Mouse (Mus musculus) ES-CJ7 (cell line): ENCODE measurements at regions not wholly inside any gene's neighbourhood (a gene's known extent, or its start where the extent isn't known, plus 50 kb on each side); places are given as distances from the start of the nearest gene placed in this dataset.
"Not testable (repeated sequence)": the region's sequence is repeated elsewhere in the genome, so short reads cannot be mapped to it uniquely, and the experiment has no call there.

Experiments
- DNase-seq: peaks from one replicate; pipeline ENCODE4 v3.0.0; 2011; ENCODE audit warnings: low read depth, low spot score

DNA sequence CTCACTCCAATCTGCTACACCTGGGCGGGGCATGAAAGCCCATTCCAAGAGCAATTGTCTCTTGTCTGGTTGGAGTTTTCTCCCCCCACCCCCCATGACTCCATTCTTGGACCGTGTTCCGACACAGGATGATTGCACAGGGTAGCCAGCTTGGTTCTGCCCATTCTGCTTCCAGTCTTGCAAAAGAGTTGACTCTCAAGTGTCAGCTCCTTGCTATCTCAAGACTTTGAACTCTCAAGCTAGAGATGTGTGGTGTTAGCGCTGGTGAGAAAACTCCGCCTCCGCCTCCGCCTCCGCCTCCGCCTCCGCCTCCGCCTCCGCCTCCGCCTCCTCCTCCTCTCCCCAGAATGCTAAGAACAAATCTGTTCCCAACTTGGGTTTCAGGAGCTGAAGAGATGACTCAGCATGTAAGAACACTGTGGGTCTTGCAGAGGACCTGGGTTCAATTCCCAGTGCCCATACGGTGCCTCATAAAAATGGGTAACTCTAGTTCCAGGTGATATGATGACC lies 135.1 kb downstream of the Bcat1 start:
- DNase-seq, result peak; percentile 67

- DNase-seq, result no peak
Observed at GRCm38 (mm10) chr6:144938613-144939236, 137.3 kb downstream of the Bcat1 start.

- DNase-seq, result no peak
Observed at GRCm38 (mm10) chr6:144937211-144937610, 138.8 kb downstream of the Bcat1 start.

DNA sequence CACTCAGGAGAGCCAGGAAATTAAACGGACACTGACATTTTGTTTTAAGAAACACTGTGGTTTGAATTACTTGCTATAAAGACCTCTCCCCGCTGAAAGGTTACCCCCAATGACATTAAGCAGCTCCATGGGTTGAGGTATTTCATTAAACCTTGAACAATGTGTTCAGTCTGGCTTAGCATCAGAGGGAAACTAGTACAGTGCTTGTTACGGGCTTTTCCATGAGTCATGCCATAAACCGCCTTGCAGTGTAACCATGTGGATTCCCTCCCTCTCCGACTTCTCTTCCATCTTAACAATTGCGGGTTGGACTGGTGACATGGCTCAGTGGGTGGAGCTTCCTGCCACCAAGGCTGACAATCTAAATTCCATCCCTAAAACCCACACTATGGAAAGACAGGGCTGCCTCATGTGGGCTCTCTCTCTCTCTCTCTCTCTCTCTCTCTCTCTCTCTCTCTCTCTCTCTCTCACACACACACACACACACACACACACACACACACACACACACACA lies 142.2 kb downstream of the Bcat1 start:
- DNase-seq, result peak; percentile 28

- peak; percentile 78 for DNase-seq
Observed at GRCm38 (mm10) chr6:144932402-144932801, 143.6 kb downstream of the Bcat1 start.

DNA sequence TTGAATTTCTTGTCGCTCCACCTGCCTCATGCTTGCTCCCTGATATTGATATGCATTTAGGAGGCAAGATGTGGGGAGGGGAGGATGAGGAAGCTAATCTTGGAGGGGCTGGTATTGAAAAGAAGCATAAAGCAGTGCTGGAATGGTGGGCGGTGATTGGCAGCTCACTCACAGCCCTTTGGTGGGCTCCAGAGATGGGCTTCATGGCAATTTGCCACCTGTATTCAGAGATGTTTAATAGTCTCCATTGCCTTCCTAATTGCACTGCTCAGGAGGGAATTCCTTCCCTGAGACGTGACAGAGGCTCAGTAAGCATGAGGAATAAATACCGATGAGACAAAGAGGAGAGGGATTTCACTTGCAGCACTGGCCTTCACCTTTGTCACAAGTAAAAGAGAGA lies 146.0 kb downstream of the Bcat1 start:
- DNase-seq, result no peak

DNA sequence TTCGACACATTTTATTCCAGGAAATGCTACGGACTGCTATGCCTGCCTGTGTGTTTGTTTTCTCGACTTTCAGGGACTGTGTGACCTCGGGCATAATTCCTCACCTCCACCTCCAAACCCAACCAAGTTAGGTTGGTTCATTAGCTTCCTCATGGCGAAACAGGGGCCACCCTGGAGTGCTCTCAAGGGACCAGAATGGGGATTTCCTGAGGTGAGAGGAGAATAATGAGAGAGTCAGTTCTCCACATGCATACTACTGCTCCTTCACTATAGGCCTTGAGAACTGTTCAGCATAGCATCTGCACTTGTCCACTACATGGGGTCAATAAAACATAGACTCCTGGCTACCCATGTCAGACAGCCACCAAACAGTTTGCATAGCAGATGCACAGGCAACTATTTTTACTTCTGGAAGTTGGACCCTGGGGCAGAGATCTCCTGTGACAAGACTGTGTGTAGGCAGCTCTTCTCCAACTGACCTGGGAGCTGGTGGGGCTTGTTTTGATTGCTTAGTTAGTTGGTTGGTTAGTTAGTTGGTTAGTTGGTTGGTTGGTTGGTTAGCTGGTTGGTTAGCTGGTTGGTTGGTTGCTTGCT lies 146.6 kb downstream of the Bcat1 start:
- no peak for DNase-seq

DNA sequence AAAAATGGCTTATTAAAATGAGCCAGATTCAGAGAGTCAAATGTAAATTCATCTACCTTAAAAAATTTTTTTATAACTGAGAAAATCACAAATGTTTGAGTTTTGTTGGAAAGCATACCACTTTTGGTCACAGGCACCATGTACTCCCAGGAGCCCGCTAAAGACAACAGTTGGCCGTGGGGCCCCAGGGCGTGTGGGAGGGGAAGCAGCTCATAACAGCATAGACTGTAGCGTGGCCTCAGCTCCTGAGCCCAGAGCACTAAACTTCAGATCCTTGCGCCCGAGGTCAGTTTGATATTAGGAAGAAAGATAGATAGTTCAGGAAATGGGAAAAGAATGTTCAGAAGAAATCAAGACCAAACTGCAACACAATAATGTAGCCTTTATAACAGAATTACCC lies 145.8 kb upstream of the Sox5 start:
- no peak for DNase-seq

- DNase-seq, result no peak
Observed at GRCm38 (mm10) chr6:144922762-144923161, 141.0 kb upstream of the Sox5 start.

GRCm38 (mm10) chr6:144919750-144920149 lies 138.0 kb upstream of the Sox5 start:
- no peak for DNase-seq

DNA sequence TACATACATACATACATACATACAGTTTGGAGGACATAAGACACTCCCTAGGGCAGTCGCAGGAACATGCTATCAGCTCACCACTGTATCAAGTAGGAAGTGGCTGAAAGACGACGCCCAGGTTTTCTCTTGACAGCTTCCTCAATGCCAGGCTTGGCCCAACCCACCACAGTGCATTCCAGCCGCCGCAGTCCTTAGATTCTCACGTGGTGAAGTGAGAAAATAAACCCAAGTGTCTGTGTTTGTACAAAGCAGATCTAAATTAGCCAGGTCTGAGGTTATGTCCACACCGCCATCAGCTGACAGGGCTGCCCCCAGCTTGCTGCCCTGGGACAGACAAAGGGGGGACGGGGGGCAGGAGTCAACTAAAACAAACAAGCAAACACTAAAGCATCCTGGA lies 135.4 kb upstream of the Sox5 start:
- peak; percentile 41 for DNase-seq

DNA sequence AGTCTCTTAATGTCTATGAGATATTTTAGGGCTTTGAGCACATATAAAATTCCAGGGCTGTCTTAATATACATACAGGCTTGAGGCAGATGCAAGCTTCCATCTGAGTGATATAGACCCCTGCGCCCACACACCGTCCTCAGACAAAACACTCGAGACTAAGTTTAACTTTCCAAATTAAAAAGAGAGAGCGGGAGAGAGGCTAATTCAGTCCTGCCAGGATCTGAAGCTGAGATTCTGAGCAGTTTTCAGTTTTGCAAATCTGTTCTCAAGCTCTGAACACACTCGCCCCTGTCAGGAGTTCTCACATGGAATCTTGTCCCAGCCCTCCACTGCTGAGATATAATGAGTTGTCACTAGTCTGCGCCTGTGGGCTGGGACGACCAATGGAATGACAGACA lies 130.0 kb upstream of the Sox5 start:
- no peak for DNase-seq

DNA sequence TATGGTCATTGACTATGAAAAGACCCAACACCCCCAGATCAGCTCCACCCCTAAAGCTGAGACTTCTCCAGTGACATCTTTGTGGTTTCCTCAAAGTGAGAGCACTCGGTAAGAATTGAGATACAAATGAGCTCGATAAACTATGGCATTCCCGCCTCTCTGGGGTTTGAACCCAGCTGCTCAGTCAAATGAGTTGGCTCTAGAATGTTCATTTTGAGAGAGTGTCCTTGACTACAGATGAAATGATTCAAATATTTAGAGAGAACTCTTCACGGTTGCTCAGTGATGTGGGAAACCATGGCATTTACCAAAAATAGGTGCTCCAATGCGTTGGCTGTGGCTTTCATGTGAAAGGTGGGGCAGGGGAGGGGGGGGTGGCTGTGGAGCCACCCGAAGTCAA lies 128.6 kb upstream of the Sox5 start:
- DNase-seq, result no peak

DNA sequence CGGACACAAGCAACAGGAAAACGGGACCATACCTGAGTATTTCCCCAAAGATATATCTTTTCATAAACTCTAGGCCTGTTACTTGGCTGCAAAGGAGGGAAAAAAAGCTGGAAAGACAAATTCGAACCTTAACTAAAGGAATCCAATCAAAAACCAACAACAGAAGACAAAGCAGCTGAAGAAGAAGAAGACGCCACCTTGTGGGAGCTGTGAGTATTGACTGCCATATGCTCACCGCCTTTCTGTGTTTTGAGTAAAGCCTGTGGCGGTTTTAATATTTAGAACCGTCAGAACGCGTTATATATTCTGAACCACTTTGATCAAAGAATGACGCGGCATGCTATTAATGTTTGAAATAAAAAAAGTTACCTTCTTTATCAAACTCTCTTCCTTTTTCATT lies 126.9 kb upstream of the Sox5 start:
- DNase-seq, result peak; percentile 55

DNA sequence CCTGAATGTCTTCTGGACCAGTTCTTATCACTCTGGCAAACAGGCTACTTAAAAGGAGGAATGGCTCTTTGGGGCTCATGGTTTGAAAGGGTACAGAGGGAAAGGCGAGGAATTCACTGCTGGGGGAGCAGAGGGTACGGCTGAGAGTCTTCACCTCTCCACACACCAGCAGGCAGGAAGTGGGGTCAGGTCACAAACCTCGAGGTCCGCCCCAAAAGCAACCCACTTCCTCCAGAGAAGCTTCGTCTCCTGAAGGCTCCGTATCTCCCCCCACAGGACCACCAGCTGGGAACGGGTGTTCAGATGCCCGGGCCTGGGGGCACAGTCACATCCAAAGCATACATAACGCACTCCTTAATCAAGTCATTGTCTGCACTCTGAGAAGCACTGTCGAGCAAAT lies 121.4 kb upstream of the Sox5 start:
- DNase-seq, result no peak

DNA sequence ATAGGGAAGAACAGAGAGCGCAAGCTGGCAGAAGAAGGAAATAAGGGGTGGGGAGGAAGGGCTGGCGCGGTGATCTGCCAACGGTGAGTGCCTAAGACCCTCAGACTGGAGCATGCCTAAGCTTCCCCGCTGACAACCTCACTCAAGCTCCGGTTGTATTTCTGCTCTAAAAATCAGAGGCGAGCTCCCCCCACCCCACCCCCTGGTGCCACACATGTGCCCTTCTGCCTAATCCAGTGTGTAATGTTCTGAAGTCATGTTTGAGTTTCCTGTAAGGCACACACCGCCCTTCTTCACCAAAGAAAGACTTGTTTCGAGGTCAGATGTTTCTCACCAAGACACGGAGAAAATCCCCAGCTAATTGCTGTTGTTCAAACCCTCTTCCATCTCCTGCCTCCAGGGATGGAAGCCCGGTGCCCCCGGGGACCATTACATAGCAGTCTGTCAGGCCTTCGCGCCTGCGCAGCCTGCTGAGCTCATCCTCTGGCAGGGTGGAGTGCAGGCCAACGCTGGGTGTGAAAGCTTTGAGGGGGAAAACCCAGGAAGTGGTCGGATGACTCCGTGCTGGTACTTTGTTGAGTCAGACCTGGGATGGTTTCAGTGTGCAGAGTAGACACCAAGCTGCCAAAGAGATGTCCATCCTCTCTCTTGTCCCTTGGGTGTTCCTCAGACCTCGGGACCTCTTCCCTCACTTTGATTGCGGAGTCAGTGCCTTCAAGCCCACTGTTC lies 120.7 kb upstream of the Sox5 start:
- no peak for DNase-seq

DNA sequence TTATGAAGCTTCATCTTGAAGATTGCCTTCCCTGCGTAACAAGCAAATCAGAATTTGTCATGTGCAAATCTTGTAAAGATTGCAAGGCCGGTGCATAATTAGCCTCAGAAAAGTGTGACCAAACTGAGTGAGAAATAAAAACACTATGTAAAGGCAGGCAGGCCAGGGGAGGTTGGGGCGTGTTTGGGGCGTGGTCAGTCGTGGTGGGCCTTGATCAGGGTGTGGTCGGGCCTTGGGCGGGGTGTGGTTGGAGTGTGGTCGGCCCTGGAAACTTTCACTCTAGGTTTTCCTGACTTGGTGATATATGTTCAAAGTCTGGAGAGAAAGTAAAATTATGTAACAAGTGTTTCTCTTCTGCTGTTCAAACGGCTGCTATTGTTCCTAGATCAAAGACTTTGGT lies 120.0 kb upstream of the Sox5 start:
- no peak for DNase-seq

- not testable (repeated sequence) for DNase-seq
Observed at GRCm38 (mm10) chr6:144900858-144901257, 119.1 kb upstream of the Sox5 start.

DNA sequence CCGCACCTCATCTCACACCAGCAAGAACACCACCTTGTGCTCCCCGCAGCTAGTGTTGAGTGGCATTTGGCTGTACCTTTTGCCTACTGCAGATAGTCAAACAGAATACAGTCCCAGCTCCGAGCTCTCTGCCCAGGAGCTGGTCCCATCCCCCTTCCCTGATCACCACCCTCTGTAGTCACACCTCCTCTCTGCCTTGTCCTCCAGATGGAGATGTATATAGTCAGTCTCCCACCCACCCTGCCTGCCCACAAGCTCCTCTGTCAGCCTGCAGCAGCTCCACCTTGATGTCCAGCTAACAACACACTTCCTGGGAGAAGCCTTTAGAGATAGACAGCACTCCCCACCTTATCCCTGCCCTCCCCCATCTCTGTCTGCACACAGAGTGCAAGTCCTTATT lies 115.7 kb upstream of the Sox5 start:
- DNase-seq, result no peak

DNA sequence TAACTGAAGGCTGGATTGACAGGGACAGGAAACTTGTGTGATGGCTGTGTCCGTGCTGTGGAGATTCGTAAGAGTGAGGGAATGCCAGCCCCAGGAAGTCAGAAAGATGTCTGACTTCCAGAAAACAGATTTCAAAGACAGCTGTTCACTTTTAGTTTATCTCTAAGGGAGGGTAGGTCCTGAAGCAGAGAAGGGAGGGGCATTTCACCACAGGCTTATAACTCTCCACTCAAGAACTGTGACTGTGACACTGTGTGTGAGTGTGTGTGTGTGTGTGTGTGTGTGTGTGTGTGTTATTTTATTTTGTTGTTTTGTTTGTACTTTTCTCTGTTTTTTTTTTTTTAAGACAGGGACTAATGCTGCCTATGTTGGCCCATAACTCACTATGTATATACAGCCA lies 109.1 kb upstream of the Sox5 start:
- no peak for DNase-seq

- peak; percentile 81 for DNase-seq
Observed at GRCm38 (mm10) chr6:144890166-144890565, 108.4 kb upstream of the Sox5 start.

DNA sequence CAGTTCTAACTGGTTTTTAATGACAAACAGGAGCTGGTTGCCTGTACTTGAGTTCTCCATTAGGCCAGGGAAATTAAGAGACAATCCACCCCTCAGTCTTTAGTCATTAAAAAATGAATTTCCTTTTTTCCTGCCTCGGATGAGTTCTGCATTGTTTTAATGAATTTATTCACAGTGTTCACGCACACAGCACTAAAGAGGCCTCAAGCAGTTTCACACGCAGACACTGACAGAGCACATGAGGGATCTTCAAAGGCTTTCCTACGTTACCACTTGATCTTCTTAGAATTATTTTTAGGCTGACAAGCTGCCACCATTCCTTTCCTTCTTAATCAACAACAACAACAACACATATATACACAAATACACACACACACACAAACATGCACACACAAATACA lies 101.3 kb upstream of the Sox5 start:
- DNase-seq, result no peak

- DNase-seq, result no peak
Observed at GRCm38 (mm10) chr6:144880098-144880497, 98.3 kb upstream of the Sox5 start.
